Mouse (Mus musculus): ENCODE data around the gene Acot12.

The Acot12 gene

GRCm38 (mm10) chr13:91826066-91826465, 84.8 kb downstream of the Acot12 start:
- DNase-seq (ENCODE audit: low spot score in 2 of 2) = no peak

- DNase-seq (ENCODE audit: low spot score in 2 of 2) = no peak
Observed at GRCm38 (mm10) chr13:91827876-91828275, 86.6 kb downstream of the Acot12 start.

Data from cerebellum, postnatal 4 days (tissue).